Mouse (Mus musculus) B cell, adult 2 months (primary cell): ENCODE measurements around the gene D10Wsu102e.
"Not testable (repeated sequence)": the region's sequence is repeated elsewhere in the genome, so short reads cannot be mapped to it uniquely, and the experiment has no call there.

Source experiments
- DNase-seq, 2 experiments: peaks; one replicate each; pipeline ENCODE4 v3.0.0; 2022

The D10Wsu102e gene

GRCm38 (mm10) chr10:83347494-83347893 lies 12.5 kb upstream of the D10Wsu102e start:
- DNase-seq: no peak

DNA sequence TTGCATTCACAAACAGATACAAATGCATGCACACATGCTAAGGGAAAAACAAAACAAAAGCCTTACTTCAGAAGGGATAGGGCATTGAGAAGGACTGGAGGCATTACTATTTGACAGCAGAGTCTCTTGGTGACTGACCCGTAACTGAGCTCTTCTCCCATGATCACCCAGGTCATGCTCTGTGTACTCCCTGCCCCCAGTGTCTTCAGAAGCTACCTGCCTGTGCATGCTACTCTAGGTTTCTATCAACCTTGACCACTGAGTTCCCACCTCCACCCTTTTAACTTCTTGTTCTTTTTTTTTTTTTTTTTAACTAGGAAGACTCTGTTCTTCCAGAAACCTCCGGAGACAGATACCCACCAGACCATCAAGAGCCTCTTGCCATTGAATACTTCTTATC lies 9.3 kb upstream of the D10Wsu102e start:
- no peak for DNase-seq

DNA sequence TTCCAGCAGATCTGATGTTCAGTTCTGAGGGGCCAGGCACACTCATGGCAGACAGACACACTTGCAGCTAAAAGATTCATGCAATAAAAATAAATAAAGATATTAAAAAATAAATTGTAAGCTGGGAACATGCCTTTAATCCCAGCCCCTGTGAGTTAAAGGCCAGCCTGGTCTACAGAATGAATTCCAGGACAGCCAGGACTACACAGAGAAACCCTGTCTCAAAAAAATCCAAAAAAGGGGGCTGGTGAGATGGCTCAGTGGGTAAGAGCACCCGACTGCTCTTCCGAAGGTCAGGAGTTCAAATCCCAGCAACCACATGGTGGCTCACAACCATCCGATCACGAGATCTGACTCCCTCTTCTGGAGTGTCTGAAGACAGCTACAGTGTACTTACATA lies 8.2 kb upstream of the D10Wsu102e start:
- DNase-seq: not testable (repeated sequence)

DNA sequence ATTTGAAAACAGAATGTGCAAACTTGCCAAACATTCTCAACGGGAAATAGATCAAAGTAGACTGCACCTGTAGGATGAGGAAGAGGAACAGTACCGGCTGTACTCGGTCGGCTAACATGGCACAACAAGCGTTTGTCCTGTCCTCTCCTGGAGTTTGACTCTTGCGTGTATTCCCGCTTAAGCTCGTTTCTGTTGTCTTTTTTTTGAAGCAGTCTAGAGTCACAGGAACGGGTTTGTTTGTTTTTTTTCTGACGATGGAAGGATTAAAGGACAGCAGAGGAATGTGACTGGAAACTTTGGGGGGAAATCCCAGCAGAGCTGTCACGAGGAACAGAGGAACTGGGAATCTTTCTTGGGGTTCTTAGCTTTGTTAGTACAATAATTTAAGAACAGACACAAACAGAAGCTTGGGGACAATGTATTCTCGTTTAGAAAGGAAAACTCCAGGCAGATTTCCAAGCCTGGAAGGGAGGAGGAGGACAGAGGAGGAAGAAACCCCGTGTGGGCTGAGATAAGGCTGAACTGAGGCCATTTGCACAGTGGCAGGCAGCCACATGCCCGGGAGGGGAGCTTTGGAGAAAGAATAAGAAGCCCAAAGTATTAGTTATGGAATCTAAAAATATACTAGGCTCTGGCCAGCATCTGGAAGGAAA lies 6.2 kb upstream of the D10Wsu102e start:
- no peak for DNase-seq

GRCm38 (mm10) chr10:83354333-83354719 lies 5.7 kb upstream of the D10Wsu102e start:
- DNase-seq: peak in 1 of 2 experiments; percentile 19

- DNase-seq: no peak
Observed at GRCm38 (mm10) chr10:83356416-83356815, 3.6 kb upstream of the D10Wsu102e start.

DNA sequence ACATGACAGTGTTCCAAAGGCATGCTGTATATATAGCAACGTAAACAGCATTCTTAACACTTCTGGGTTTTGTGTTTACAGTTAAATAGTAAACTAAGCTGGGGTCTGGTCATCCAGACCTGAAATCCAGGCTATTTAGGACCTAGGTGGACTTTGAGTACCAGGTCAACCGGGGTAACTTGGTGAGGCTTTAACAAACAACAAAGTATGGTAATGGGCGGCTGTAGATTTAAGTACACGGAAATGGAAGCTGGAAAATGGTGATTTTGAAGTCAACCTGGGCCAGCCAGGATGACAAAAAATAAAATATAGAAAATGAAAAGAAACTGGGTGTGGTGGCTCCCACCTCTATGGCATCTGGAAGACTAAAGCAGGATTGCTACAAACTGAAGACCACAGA lies 570 bp upstream of the D10Wsu102e start:
- no peak for DNase-seq

DNA sequence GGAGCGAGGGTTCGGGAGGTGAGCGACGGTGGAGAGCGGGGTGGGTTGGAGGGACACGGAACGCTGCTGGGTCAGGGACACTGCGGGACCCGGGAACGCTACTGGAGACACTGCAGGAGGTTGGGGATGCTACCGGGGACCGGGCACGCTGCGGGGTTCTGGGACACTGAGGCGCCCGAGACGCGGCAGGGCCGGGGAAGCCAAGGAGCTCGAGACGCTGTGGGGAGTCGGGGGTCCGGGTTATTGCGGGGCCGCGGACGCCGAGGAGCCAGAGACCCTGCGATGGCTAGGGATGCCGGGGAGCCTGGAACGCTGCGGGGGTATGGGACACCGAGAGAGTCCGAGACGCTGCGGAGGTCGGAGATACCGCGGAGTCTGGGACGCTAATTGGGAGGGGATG lies 335 bp downstream of the D10Wsu102e start:
- DNase-seq: peak in 1 of 2 experiments; percentile 16

GRCm38 (mm10) chr10:83361643-83362382 lies 1.8 kb downstream of the D10Wsu102e start:
- DNase-seq: peak; percentile 41 to 47

DNA sequence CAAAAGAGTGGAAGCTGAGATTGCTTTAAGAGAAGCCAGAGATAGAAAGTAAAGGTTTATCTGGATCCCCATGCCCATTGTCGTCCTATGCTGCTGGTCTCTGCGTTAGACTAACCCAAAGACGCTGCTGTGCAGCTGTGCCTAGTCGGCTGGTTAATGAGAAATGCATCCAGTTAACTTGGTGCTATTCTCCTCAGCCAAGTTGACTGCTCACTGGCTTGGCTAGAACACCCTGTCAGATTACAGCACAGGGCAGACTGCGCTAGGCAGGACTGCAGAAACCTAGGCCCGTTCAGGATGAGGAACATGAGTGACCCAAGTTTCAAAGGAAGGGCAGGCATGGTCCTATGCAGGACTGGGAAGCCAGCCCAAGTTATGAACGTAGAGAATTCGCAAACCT lies 3.4 kb downstream of the D10Wsu102e start:
- DNase-seq: no peak

DNA sequence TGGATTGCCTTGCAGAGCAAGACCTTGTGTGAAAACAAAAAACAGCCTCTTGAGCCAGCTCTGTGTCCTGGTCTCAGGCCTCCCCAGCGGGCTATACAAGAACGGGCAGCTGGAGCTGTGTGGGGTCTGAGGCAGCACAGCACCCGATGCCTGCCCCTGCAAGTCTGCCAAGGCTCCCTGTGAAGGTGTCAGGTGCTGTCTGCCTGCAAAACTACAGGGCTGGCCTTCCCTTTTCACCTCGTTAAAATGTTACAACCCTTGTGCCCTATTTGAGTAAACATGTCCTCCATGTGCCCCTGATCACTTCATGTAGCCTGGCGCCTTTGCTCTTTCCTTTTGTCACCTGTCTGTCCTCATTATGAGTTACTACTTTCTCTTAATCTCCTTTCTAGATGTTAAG lies 8.9 kb downstream of the D10Wsu102e start:
- no peak for DNase-seq

DNA sequence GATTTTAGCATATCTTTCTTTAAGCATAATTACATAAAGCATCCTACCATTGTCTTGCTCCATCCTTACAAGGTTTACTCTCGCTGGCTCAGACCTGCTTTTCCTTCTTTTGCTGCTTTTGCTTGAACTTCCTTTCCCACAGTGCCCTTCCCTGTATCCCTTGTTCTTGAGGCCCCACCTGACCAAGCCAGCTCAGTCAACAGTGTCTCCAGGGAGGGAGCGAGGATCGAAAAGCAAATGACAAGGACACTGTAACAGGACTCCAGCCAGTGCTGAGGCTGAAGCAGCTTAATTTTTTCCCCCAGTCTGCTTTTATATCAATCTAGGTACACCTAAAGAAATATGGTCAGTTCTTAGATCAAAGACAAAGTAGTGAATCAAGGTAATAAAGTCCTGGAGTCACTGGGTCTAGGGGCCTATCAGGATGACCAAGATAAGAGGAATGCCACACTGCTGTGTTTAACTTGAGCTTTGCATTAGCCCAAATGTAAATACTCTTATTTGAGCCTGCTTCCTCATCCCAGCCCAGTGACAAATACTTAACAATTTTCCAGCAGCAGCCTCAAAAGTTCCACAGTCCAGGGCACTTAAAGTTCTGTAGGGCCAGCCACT lies 14.1 kb downstream of the D10Wsu102e start:
- no peak for DNase-seq

- DNase-seq: not testable (repeated sequence)
Observed at GRCm38 (mm10) chr10:83375458-83375857, 15.4 kb downstream of the D10Wsu102e start.

GRCm38 (mm10) chr10:83376911-83377682 lies 17.1 kb downstream of the D10Wsu102e start:
- DNase-seq: no peak

GRCm38 (mm10) chr10:83378083-83378833 lies 18.2 kb downstream of the D10Wsu102e start:
- no peak for DNase-seq

GRCm38 (mm10) chr10:83380501-83380900 lies 20.5 kb downstream of the D10Wsu102e start:
- no peak for DNase-seq

- DNase-seq: no peak
Observed at GRCm38 (mm10) chr10:83382528-83382927, 22.5 kb downstream of the D10Wsu102e start.

GRCm38 (mm10) chr10:83382988-83383387 lies 23.0 kb downstream of the D10Wsu102e start:
- DNase-seq: no peak

DNA sequence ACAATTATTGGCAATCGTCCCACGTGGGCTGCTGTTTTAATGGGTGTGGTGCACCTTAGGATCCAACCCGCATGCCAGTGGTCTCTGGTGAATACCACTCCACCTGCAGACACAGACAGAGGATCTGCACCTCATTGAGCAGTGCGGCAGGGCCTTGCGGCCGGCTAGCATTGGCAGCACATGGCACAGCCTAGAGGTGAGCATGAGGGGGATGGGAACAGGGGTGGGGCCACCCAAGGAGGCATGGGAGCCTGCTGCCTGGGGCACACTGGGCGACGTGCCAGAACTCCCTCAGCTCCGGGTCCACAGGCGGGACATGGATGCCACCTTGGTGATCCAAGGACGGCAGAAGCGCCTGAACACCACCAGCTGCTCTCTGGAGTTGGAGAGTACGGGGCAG lies 23.8 kb downstream of the D10Wsu102e start:
- DNase-seq: no peak

DNA sequence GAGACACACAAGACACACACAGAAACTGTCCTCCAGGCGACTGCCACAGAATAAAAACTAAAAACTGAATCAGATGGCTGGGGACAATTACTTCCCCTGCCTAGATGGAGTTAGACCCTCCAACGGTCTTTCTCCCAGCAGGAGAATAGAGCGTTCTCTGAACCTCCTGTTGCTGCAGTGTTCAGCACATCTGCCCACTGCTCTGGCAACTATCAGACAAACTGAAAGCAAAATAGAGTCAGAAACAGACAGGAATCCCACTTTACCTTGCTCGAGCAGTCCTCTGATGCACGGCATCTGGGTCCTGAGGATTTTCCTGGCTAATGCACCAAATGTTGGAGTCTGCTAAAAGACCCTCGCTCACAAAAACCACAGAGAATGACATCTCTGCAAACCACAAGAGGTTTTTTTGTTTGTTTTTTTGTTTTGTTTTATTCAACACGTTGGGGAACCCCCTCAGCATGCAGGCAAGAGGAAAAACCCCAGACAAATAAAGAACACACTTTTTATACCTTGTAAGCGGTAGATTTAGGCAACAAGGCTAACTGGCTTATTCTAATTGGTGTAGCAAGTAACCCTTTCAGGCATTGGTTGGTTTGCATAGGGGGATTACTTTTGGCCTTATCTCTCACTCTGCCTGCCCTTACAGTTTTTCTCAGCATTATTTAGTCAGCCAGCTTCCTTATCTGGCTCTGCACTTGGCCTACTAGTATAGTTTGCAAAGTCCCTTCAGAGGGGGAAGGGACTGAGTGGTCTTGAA lies 24.6 kb downstream of the D10Wsu102e start:
- DNase-seq: no peak

DNA sequence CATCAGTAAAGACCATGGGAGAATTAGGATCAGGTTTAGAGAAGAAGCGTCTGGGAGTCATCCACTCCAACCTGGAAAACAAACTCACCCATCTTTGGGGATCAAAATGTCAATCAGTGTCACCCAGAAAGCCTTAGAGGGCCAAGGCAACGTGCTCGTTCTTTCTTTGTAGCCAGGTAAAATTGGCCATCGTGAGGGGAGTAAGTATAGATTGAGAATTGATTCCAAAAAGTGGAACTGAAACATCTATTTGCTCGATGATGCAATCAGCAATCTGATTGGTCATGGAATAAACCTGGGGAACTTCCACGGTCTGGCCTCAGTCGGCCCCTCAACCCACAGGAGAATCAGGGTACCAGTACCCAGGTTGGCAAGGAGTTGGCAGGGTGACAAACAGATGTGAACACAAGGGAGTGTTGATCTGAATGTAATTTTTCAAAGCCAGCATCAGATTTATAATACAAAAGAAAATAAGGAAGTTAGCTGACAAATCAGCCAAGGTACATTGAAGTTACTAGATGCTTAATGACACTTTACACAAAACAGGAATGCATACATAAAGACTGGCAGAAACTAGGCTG lies 25.4 kb downstream of the D10Wsu102e start:
- no peak for DNase-seq
